Mouse (Mus musculus) ES-E14 (cell line): ENCODE measurements at regions not wholly inside any gene's neighbourhood (a gene's known extent, or its start where the extent isn't known, plus 50 kb on each side); places are given as distances from the start of the nearest gene placed in this dataset.

ENCODE experiments used
- HCFC1 ChIP-seq: IDR thresholded peaks from 2 replicates; pipeline ENCODE4 v1.6.1; 2012; ENCODE audit warnings: low read length, inconsistent platforms, borderline replicate concordance; ENCODE audit not compliant: insufficient read depth
- MAFK ChIP-seq: IDR thresholded peaks from 2 replicates; pipeline ENCODE4 v1.6.1; 2014; ENCODE audit warnings: mild to moderate bottlenecking, low read depth, low read length, inconsistent platforms; ENCODE audit not compliant: insufficient read depth
- ZC3H11A ChIP-seq: IDR thresholded peaks from 2 replicates; pipeline ENCODE4 v1.6.1; 2012; ENCODE audit warnings: low read depth, mild to moderate bottlenecking, inconsistent platforms, low read length, borderline replicate concordance
- ZNF384 ChIP-seq: IDR thresholded peaks from 2 replicates; pipeline ENCODE4 v1.6.1; 2012; ENCODE audit warnings: low read depth, low read length, inconsistent platforms

GRCm38 (mm10) chr11:111895221-111896200 lies 829.5 kb downstream of the Kcnj2 start:
- TF ChIP-seq ZC3H11A (no peak), HCFC1 (no peak), MAFK (no peak), ZNF384 (no peak)
